ENCODE assay signal across 9 mouse cellular contexts in the genomic region with DNA sequence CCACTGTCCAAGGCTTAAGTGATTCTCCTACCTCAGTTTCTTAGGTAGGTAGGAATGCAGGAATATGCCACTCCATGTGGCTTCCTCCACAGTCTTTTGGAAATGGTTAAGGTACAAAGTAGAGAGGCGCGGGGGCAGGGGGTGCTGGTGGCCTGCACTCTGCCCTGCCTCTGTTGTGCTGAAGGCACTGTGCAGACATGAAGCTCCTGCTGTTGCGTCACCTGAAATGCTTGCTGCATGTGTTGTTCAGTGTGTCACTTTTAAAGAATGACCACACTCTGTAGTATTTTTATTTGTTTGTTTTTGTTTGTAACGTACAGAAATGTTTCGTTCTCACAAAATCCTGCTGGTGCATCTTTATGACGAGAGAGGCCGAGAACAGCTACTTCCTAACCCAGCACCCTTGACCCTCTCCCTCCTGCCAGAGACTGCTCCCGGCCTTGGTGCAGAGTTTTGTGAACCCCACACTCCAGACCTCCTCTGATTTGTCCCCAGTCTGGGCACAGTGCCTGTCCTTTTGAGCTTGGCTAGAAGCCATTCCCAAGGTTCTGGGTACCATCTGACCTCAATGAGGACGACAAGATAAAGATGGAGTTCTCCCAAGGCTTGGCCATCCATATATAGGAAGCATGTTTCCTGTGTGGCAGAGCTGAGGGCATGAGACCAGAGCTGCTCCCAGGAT. TPM values are rescaled to one million over a fixed set of nuclear protein-coding genes. Genes with fewer than 3 reads are reported as not detected.
DNase-seq lines count a peak whose midpoint lies in the region; ATAC-seq and TF ChIP-seq lines count a peak whose summit lies in the region.
"Had no signal": no experiment of that assay in that cellular context is flagged by ENCODE, and none has a peak within 500 bp of the region (broad histone marks: within the 10 kb centered on the region; RNA-seq: fewer than 3 reads in every experiment).

No protein-coding gene starts in this region.

- no peaks in the 10 kb centered on the region for H3K27me3 ChIP-seq in ES-Bruce4 (ENCODE audit: control insufficient read depth, insufficient read depth, low read length, poor library complexity, severe bottlenecking)
- H3K27me3 ChIP-seq in hindbrain, embryonic 15.5 days: no peaks in the 10 kb centered on the region
- H3K27me3 ChIP-seq: embryonic facial prominence, embryonic 15.5 days had no signal

- ATAC-seq in hindbrain, embryonic 15.5 days (ENCODE audit: low FRiP score, low read depth): no peak

- peak; percentile 58 for DNase-seq in kidney, adult 11 months
- no peak for DNase-seq in kidney, adult 18-20 months
- DNase-seq in cerebellum, adult 11 months: peak; percentile 52
- DNase-seq in retina, embryonic 14.5 days (ENCODE audit: low spot score): no peak
- no peak for DNase-seq in layer of hippocampus, postnatal 14 days (ENCODE audit: low spot score in 2 of 2)
- DNase-seq in urinary bladder, adult 2 months (ENCODE audit: low spot score): no peak

- no peak overlapping the region for H3K9ac ChIP-seq in ES-Bruce4 (ENCODE audit: low read depth, poor library complexity, severe bottlenecking)
- H3K9ac ChIP-seq in hindbrain, embryonic 15.5 days: no peak overlapping the region
- H3K9ac ChIP-seq: embryonic facial prominence, embryonic 15.5 days had no signal

- no peak overlapping the region for H3K4me2 ChIP-seq in hindbrain, embryonic 15.5 days
- H3K4me2 ChIP-seq: embryonic facial prominence, embryonic 15.5 days had no signal

- 69% methylated on average over 9 of the region's 9 CpGs for WGBS in hindbrain, embryonic 15.5 days

- H3K27ac ChIP-seq in ES-Bruce4 (ENCODE audit: insufficient read depth, low read length): peak overlapping the region; percentile 46
- H3K27ac ChIP-seq in hindbrain, embryonic 15.5 days (replicated peaks): 0 out of 2 replicates have a peak overlapping the region, but pooled peaks have one; percentile 5
- H3K27ac ChIP-seq: embryonic facial prominence, embryonic 15.5 days had no signal

- H3K4me1 ChIP-seq in ES-Bruce4 (ENCODE audit: control insufficient read depth, insufficient read depth, low read length): peaks cover 16% of the 10 kb centered on the region
- peaks cover 68% of the 10 kb centered on the region for H3K4me1 ChIP-seq in hindbrain, embryonic 15.5 days (replicated peaks)

- TF ChIP-seq POLR2A in ES-Bruce4 (IDR thresholded peaks at IDR 0.05; ENCODE audit: insufficient read depth, low read length): no peak

- H3K4me3 ChIP-seq in ES-Bruce4 (ENCODE audit: low read depth, low read length): no peak overlapping the region
- H3K4me3 ChIP-seq in hindbrain, embryonic 15.5 days: no peak overlapping the region
- H3K4me3 ChIP-seq: embryonic facial prominence, embryonic 15.5 days had no signal

- no peaks in the 10 kb centered on the region for H3K36me3 ChIP-seq in ES-Bruce4 (ENCODE audit: control insufficient read depth, insufficient read depth, low read length, poor library complexity, severe bottlenecking)
- H3K36me3 ChIP-seq in hindbrain, embryonic 15.5 days: no peaks in the 10 kb centered on the region
- H3K36me3 ChIP-seq: embryonic facial prominence, embryonic 15.5 days had no signal

- TF ChIP-seq EP300 in ES-Bruce4 (IDR thresholded peaks at IDR 0.05; ENCODE audit: insufficient read depth, low read depth, low read length): no peak

- TF ChIP-seq CTCF in ES-Bruce4 (IDR thresholded peaks at IDR 0.05; ENCODE audit: low read depth, low read length): no peak

- no peaks in the 10 kb centered on the region for H3K9me3 ChIP-seq in ES-Bruce4 (replicated peaks; ENCODE audit: control insufficient read depth, insufficient read depth, low read length, poor library complexity, severe bottlenecking)
- H3K9me3 ChIP-seq in hindbrain, embryonic 15.5 days: no peaks in the 10 kb centered on the region
- H3K9me3 ChIP-seq: embryonic facial prominence, embryonic 15.5 days had no signal

RNA-seq across cellular contexts. Expression of a gene that starts 35.2 kb away (rescaled TPM):
- 26.3 and 38.1 TPM in 2 replicates for polyA plus RNA-seq in ES-Bruce4 (2011; ENCODE audit: insufficient read depth, insufficient read length, low read depth, missing spikeins)
- 78.7 and 81.3 TPM in 2 replicates for polyA plus RNA-seq in hindbrain, embryonic 15.5 days (2015; fragmentation: Nextera tagmentation; extraction: Ambion mirVana)
- total RNA-seq in layer of hippocampus, postnatal 14 days (2021): 10 to 100 TPM; 43.3 to 46.4 TPM
- 15.6 and 17.3 TPM in 2 replicates for polyA plus RNA-seq in urinary bladder, adult 2 months (2012; rRNA removed)

RNA-seq across cellular contexts. Expression of a gene that starts 35.3 kb away (rescaled TPM):
- polyA plus RNA-seq in ES-Bruce4 (2011; ENCODE audit: insufficient read depth, insufficient read length, low read depth, missing spikeins): 19.3 and 21.3 TPM in 2 replicates
- polyA plus RNA-seq in hindbrain, embryonic 15.5 days (2015; fragmentation: Nextera tagmentation; extraction: Ambion mirVana): 92.5 and 94.0 TPM in 2 replicates
- total RNA-seq in layer of hippocampus, postnatal 14 days (2021): 100 to 1,000 TPM; 106 to 114 TPM
- 36.6 and 43.0 TPM in 2 replicates for polyA plus RNA-seq in urinary bladder, adult 2 months (2012; rRNA removed)

RNA-seq across cellular contexts. Expression of a gene that starts 43.0 kb away (rescaled TPM):
- 7.1 and 9.3 TPM in 2 replicates for polyA plus RNA-seq in ES-Bruce4 (2011; ENCODE audit: insufficient read depth, insufficient read length, low read depth, missing spikeins)
- 31.0 and 31.7 TPM in 2 replicates for polyA plus RNA-seq in hindbrain, embryonic 15.5 days (2015; fragmentation: Nextera tagmentation; extraction: Ambion mirVana)
- total RNA-seq in layer of hippocampus, postnatal 14 days (2021): 10 to 100 TPM; 19.5 to 22.1 TPM
- polyA plus RNA-seq in urinary bladder, adult 2 months (2012; rRNA removed): 16.5 and 21.5 TPM in 2 replicates

RNA-seq across cellular contexts. Expression of a gene that starts 43.5 kb away (rescaled TPM):
- polyA plus RNA-seq in ES-Bruce4 (2011; ENCODE audit: insufficient read depth, insufficient read length, low read depth, missing spikeins): 13.6 and 15.4 TPM in 2 replicates
- 106 and 113 TPM in 2 replicates for polyA plus RNA-seq in hindbrain, embryonic 15.5 days (2015; fragmentation: Nextera tagmentation; extraction: Ambion mirVana)
- 10 to 100 TPM; 57.1 to 66.8 TPM for total RNA-seq in layer of hippocampus, postnatal 14 days (2021)
- polyA plus RNA-seq in urinary bladder, adult 2 months (2012; rRNA removed): 169 and 205 TPM in 2 replicates

Comparison
In these comparisons a context has a peak if more than half of its experiments do, and no peak if none do; other contexts are left out.
1. DNase-seq: peak in kidney, adult 11 months (single experiment) and cerebellum, adult 11 months (single experiment); none in kidney, adult 18-20 months (single experiment), retina, embryonic 14.5 days (single experiment), layer of hippocampus, postnatal 14 days (0 of 2) and urinary bladder, adult 2 months (single experiment).